Mouse (Mus musculus): ENCODE results near the gene Psmd7. TPM values are rescaled to one million over a fixed set of nuclear protein-coding genes. Genes with fewer than 3 reads are reported as not detected.
A peak's percentile ranks its signal among the peaks of the same experiment; 100 is the strongest.

The Psmd7 gene
- polyA plus RNA-seq, 1 experiment, result 30.2 TPM

DNA sequence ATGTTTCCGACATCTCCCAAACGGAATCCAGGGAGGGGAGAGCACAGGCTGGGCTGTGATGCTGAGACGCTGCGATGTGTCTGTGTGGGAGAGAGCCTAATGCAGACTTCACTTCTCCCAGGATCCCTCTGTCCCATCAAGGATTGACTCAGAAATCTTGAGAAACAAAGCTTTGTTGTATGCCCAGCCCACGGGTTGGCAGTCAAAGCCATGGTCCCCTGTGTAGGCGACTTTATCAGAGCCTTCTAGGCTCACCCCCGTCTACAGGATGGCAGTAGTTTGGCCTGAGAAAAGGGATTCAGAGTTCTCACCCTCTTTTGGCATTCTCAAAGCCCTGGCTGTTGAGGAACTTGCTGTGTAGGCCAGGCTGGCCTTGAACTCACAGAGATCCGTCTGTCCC, 9.7 kb downstream of the Psmd7 start:
- H3K27ac ChIP-seq (ENCODE audit: insufficient read depth, low read depth, low read length), result no peak overlapping the region
- no peak for TF ChIP-seq CTCF (IDR thresholded peaks at IDR 0.05; ENCODE audit: extremely low read depth, insufficient read length, insufficient replicate concordance, low read depth, low read length)
- TF ChIP-seq POLR2A (IDR thresholded peaks at IDR 0.05; ENCODE audit: low read depth, low read length), result no peak
- no peaks in the 10 kb centered on the region for H3K4me1 ChIP-seq (ENCODE audit: control insufficient read depth, insufficient read depth, insufficient read length, low read length)
- no peaks in the 10 kb centered on the region for H3K27me3 ChIP-seq (ENCODE audit: control insufficient read depth, insufficient read depth, low read length)
- H3K4me3 ChIP-seq (ENCODE audit: low read depth, low read length), result no peak overlapping the region
- 73% methylated on average over 8 of the region's 8 CpGs for WGBS
- peaks cover 41% of the 10 kb centered on the region for H3K36me3 ChIP-seq (ENCODE audit: control insufficient read depth, insufficient read depth, low read length)

DNA sequence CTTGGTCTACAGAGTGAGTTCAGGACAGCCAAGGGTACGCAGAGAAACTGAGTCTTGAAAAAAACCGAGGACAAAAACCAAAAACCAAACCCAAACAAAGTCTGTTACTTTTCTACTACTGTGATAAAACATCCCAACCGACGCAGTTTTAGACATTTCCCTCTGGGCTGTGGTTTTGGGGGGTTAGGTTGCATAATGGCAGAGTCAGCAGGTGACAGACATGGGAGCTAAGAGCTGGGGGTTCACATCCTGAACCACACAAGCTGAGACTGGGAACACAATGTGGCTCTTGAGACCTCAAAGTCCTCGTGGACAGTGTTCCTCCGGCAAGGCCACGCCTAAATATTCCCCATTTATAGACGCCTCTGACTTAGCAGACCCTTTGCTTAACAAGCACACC, 10.1 kb downstream of the Psmd7 start:
- H3K36me3 ChIP-seq (ENCODE audit: control insufficient read depth, insufficient read depth, low read length), result peaks cover 37% of the 10 kb centered on the region
- no peaks in the 10 kb centered on the region for H3K27me3 ChIP-seq (ENCODE audit: control insufficient read depth, insufficient read depth, low read length)
- H3K4me1 ChIP-seq (ENCODE audit: control insufficient read depth, insufficient read depth, insufficient read length, low read length), result no peaks in the 10 kb centered on the region
- 66% methylated on average over 8 of the region's 8 CpGs for WGBS
- no peak for TF ChIP-seq CTCF (IDR thresholded peaks at IDR 0.05; ENCODE audit: extremely low read depth, insufficient read length, insufficient replicate concordance, low read depth, low read length)
- no peak for TF ChIP-seq POLR2A (IDR thresholded peaks at IDR 0.05; ENCODE audit: low read depth, low read length)
- no peak overlapping the region for H3K27ac ChIP-seq (ENCODE audit: insufficient read depth, low read depth, low read length)
- no peak overlapping the region for H3K4me3 ChIP-seq (ENCODE audit: low read depth, low read length)

DNA sequence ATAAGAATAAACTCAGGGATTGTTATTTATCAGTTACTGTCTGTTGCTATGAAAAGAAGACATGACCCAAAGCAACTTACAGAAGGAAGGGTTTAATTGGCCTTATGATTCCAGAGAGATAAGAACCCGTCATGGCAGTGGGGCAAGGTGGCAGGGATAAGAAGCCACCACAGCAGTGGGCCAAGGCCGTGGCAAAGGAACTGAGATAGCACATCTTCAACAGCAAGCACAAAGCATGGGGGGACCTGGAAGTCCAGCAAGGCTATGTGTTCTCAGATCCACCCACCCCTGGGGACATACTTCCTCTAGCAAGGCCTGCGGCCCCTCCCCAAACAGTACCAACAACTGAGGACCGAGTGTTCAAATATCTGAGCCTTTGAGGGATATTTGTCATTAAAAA, 10.6 kb downstream of the Psmd7 start:
- Histone ChIP-seq H3K36me3 (ENCODE audit: control insufficient read depth, insufficient read depth, low read length) (peaks cover 32% of the 10 kb centered on the region), H3K27ac (ENCODE audit: insufficient read depth, low read depth, low read length) (no peak overlapping the region), H3K27me3 (ENCODE audit: control insufficient read depth, insufficient read depth, low read length) (no peaks in the 10 kb centered on the region), H3K4me3 (ENCODE audit: low read depth, low read length) (no peak overlapping the region), H3K4me1 (ENCODE audit: control insufficient read depth, insufficient read depth, insufficient read length, low read length) (no peaks in the 10 kb centered on the region)
- TF ChIP-seq POLR2A (IDR thresholded peaks at IDR 0.05; ENCODE audit: low read depth, low read length) (no peak), CTCF (IDR thresholded peaks at IDR 0.05; ENCODE audit: extremely low read depth, insufficient read length, insufficient replicate concordance, low read depth, low read length) (no peak)
- WGBS, result 61% methylated on average over 4 of the region's 4 CpGs

DNA sequence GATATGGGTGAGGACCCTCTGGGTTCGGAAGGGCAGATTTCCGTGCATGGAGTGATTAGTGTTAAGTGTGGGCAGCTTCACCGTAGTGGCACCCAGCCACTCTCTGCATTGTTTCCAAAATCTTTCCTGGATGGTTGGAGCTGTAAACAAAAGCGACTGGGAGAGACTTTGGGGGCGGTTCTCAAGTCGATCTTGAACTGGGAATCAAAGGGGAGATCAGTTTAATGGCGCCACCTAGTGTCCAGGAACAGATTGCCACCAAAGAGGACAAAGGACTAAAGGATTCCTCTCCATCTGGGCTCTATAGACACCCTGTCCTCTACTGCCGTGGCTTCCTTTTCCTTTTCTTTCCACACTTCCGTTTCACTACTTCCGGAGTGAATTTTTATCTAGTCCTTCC, 11.6 kb downstream of the Psmd7 start:
- Histone ChIP-seq H3K27ac (ENCODE audit: insufficient read depth, low read depth, low read length) (no peak overlapping the region), H3K4me1 (ENCODE audit: control insufficient read depth, insufficient read depth, insufficient read length, low read length) (no peaks in the 10 kb centered on the region), H3K36me3 (ENCODE audit: control insufficient read depth, insufficient read depth, low read length) (peaks cover 23% of the 10 kb centered on the region), H3K4me3 (ENCODE audit: low read depth, low read length) (0 out of 2 replicates have a peak overlapping the region, but pooled peaks have one; percentile 4), H3K27me3 (ENCODE audit: control insufficient read depth, insufficient read depth, low read length) (no peaks in the 10 kb centered on the region)
- 4% methylated on average over 10 of the region's 10 CpGs for WGBS
- TF ChIP-seq CTCF (IDR thresholded peaks at IDR 0.05; ENCODE audit: extremely low read depth, insufficient read length, insufficient replicate concordance, low read depth, low read length) (peak; percentile 65; the same call in 1 of the 2 replicates), POLR2A (IDR thresholded peaks at IDR 0.05; ENCODE audit: low read depth, low read length) (no peak)

DNA sequence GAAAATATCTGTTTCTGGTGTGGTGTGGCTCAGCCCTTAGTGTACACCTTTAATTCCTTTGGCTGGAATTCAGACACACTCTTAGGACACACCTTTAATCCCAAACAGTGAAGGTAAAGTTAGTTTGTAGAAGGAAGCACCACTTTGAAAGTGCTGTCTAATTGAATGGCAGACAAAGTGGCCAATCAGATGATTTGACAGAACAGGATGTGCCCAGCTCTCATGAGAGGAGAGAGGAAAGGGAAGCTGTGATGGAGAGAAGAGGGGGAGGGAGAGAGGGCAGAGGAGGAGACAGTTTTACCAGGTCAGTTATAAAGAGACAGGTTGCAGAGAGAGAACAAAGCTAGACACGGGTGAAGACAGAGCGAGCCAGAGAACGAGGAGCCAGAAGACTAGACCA, 13.5 kb downstream of the Psmd7 start:
- Histone ChIP-seq H3K27me3 (ENCODE audit: control insufficient read depth, insufficient read depth, low read length) (no peaks in the 10 kb centered on the region), H3K4me1 (ENCODE audit: control insufficient read depth, insufficient read depth, insufficient read length, low read length) (no peaks in the 10 kb centered on the region), H3K27ac (ENCODE audit: insufficient read depth, low read depth, low read length) (no peak overlapping the region), H3K36me3 (ENCODE audit: control insufficient read depth, insufficient read depth, low read length) (peaks cover 4% of the 10 kb centered on the region; the same call in 1 of the 2 replicates), H3K4me3 (ENCODE audit: low read depth, low read length) (no peak overlapping the region)
- WGBS, result 86% methylated on average over 3 of the region's 3 CpGs
- TF ChIP-seq POLR2A (IDR thresholded peaks at IDR 0.05; ENCODE audit: low read depth, low read length) (no peak), CTCF (IDR thresholded peaks at IDR 0.05; ENCODE audit: extremely low read depth, insufficient read length, insufficient replicate concordance, low read depth, low read length) (no peak)

DNA sequence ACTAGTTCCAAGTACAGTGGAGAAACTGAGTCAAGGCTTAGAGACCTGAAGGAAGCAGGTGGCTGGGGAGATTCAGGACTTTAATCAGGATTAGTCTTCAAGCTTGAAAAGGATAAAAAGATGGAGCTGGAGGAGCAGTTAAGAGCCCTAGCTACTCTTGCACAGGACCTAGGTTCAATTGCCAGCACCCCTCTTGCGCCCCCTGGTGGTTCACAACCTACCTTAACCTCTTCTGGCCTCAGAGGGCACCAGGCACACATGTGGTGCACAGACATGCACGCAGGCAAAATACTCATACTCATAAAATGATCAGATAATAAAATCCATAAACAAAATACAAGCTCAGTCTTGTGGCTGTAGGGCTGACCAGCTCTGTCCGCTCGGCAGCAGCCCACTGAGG, 15.8 kb downstream of the Psmd7 start:
- H3K4me1 ChIP-seq (ENCODE audit: control insufficient read depth, insufficient read depth, insufficient read length, low read length), result no peaks in the 10 kb centered on the region
- WGBS, result 56% methylated on average over 4 of the region's 4 CpGs
- H3K27ac ChIP-seq (ENCODE audit: insufficient read depth, low read depth, low read length), result no peak overlapping the region
- H3K4me3 ChIP-seq (ENCODE audit: low read depth, low read length), result no peak overlapping the region
- no peaks in the 10 kb centered on the region for H3K27me3 ChIP-seq (ENCODE audit: control insufficient read depth, insufficient read depth, low read length)
- no peak for TF ChIP-seq POLR2A (IDR thresholded peaks at IDR 0.05; ENCODE audit: low read depth, low read length)
- peak; percentile 90; the same call in 1 of the 2 replicates for TF ChIP-seq CTCF (IDR thresholded peaks at IDR 0.05; ENCODE audit: extremely low read depth, insufficient read length, insufficient replicate concordance, low read depth, low read length)
- no peaks in the 10 kb centered on the region for H3K36me3 ChIP-seq (ENCODE audit: control insufficient read depth, insufficient read depth, low read length)

DNA sequence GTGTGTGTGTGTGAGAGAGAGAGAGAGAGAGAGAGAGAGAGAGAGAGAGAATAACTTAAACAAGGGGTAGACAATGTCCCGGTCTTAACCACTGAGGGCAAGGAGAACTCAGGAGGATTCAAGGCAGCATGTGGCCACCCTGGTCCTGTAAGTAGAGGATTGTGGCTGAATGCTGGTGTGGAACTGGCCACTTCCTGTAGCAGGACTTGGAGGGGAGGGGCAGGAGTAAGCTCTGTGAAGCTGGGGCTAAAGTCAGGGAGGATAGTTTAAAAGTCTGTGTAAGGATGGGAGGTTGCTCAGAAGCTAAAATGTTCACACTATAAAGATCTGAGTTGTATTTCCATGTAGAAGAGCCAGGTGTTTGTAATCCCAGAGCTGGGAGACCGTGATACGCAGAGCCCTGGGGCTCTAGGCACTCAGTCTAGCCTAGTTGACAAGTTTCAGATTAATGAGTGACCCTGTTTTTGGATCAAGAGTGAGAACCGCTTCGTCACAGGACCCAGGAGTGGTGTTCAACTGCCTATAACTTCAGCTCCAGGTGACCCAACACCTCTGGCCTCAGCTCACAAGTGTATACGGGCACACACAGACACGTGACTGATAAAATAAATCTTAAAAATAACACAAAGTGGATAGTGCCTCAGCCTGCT, 16.7 kb downstream of the Psmd7 start:
- 80% methylated on average over 7 of the region's 7 CpGs for WGBS
- Histone ChIP-seq H3K4me3 (ENCODE audit: low read depth, low read length) (no peak overlapping the region), H3K36me3 (ENCODE audit: control insufficient read depth, insufficient read depth, low read length) (no peaks in the 10 kb centered on the region), H3K27me3 (ENCODE audit: control insufficient read depth, insufficient read depth, low read length) (no peaks in the 10 kb centered on the region), H3K27ac (ENCODE audit: insufficient read depth, low read depth, low read length) (no peak overlapping the region), H3K4me1 (ENCODE audit: control insufficient read depth, insufficient read depth, insufficient read length, low read length) (no peaks in the 10 kb centered on the region)
- TF ChIP-seq POLR2A (IDR thresholded peaks at IDR 0.05; ENCODE audit: low read depth, low read length), result no peak
- TF ChIP-seq CTCF (IDR thresholded peaks at IDR 0.05; ENCODE audit: extremely low read depth, insufficient read length, insufficient replicate concordance, low read depth, low read length), result no peak
